Mouse (Mus musculus): Measurements from ENCODE around the gene Gm10382. TPM values are rescaled to one million over a fixed set of nuclear protein-coding genes. Genes with fewer than 3 reads are reported as not detected.
A peak's percentile ranks its signal among the peaks of the same experiment; 100 is the strongest.

Gm10382 gene
- total RNA-seq, 1 experiment, result 0.98 TPM

GRCm38 (mm10) chr5:125357543-125358269 is 31.4 kb upstream of the Gm10382 start:
- TF ChIP-seq HCFC1 (IDR thresholded peaks at IDR 0.05; ENCODE audit: borderline replicate concordance, insufficient read depth, low read length) (no peak), MAFK (IDR thresholded peaks at IDR 0.05; ENCODE audit: insufficient read depth, low read depth, low read length) (no peak), ZNF384 (IDR thresholded peaks at IDR 0.05; ENCODE audit: low read depth, low read length) (peak; percentile 90; the same call in 1 of the 2 replicates)
- Histone ChIP-seq H3K4me3 (ENCODE audit: insufficient read depth in 1 of 2, low read depth in 1 of 2, low read length in 2 of 2, poor library complexity in 1 of 2, severe bottlenecking in 1 of 2) (no peak overlapping the region), H3K9me3 (ENCODE audit: control insufficient read depth, insufficient read depth, low read depth, low read length) (no peaks in the 10 kb centered on the region), H3K36me3 (ENCODE audit: control insufficient read depth, insufficient read depth, low read length, poor library complexity, severe bottlenecking) (no peaks in the 10 kb centered on the region), H3K9ac (ENCODE audit: insufficient read depth, low read depth, low read length, poor library complexity, severe bottlenecking) (no peak overlapping the region), H3K27ac (ENCODE audit: insufficient read depth, low read depth, low read length, poor library complexity, severe bottlenecking) (no peak overlapping the region), H3K4me1 (ENCODE audit: control insufficient read depth in 2 of 2, insufficient read depth in 2 of 2, low read length in 2 of 2, poor library complexity in 1 of 2) (peaks cover 0 to 10% of the 10 kb centered on the region in 2 experiments; a peak in 1 of 4 replicates)
- in situ Hi-C loops (cut with MboI; ENCODE audit: low sequenced_read_pairs in 2 of 2, unreplicated experiment in 2 of 2), result no loop called here
- DNase-seq (ENCODE audit: low read depth, low spot score), result no peak

DNA sequence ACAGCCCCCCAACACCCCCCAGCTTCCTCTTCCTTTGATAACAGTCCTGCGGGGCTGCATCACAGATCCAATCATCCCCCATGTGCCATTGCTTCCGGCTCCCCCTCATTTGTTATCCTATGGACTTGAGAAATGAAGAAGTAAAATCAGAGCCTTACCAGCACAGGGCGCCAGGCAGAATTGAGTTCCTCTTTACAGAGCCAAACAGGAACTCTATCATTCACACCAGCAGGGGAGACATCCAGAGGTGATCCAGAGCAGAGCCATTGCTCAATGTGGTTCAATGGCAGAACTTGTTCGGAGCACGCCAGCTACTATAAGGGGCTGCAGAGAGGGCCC is 30.9 kb upstream of the Gm10382 start:
- TF ChIP-seq ZNF384 (IDR thresholded peaks at IDR 0.05; ENCODE audit: low read depth, low read length) (no peak), MAFK (IDR thresholded peaks at IDR 0.05; ENCODE audit: insufficient read depth, low read depth, low read length) (no peak), CHD2 (IDR thresholded peaks at IDR 0.05; ENCODE audit: low read depth, low read length) (no peak), ZC3H11A (IDR thresholded peaks at IDR 0.05; ENCODE audit: borderline replicate concordance, low read depth, low read length) (no peak), HCFC1 (IDR thresholded peaks at IDR 0.05; ENCODE audit: borderline replicate concordance, insufficient read depth, low read length) (no peak)
- no peaks in the 10 kb centered on the region for H3K9me3 ChIP-seq (ENCODE audit: control insufficient read depth, insufficient read depth, low read depth, low read length)
- H3K4me3 ChIP-seq (ENCODE audit: insufficient read depth in 1 of 2, low read depth in 1 of 2, low read length in 2 of 2, poor library complexity in 1 of 2, severe bottlenecking in 1 of 2), result no peak overlapping the region
- no peak overlapping the region for H3K27ac ChIP-seq (ENCODE audit: insufficient read depth, low read depth, low read length, poor library complexity, severe bottlenecking)
- in situ Hi-C loops (cut with MboI; ENCODE audit: low sequenced_read_pairs in 2 of 2, unreplicated experiment in 2 of 2), result no loop called here
- H3K36me3 ChIP-seq (ENCODE audit: control insufficient read depth, insufficient read depth, low read length, poor library complexity, severe bottlenecking), result no peaks in the 10 kb centered on the region
- H3K9ac ChIP-seq (ENCODE audit: insufficient read depth, low read depth, low read length, poor library complexity, severe bottlenecking), result no peak overlapping the region
- no peak for DNase-seq (ENCODE audit: low read depth, low spot score)
- H3K4me1 ChIP-seq (ENCODE audit: control insufficient read depth in 2 of 2, insufficient read depth in 2 of 2, low read length in 2 of 2, poor library complexity in 1 of 2), result peaks cover 0 to 10% of the 10 kb centered on the region in 2 experiments; a peak in 1 of 4 replicates

GRCm38 (mm10) chr5:125360566-125360965 is 28.6 kb upstream of the Gm10382 start:
- no peak overlapping the region for H3K4me3 ChIP-seq (ENCODE audit: insufficient read depth in 1 of 2, low read depth in 1 of 2, low read length in 2 of 2, poor library complexity in 1 of 2, severe bottlenecking in 1 of 2)
- no peak for DNase-seq (ENCODE audit: low read depth, low spot score)
- H3K36me3 ChIP-seq (ENCODE audit: control insufficient read depth, insufficient read depth, low read length, poor library complexity, severe bottlenecking), result no peaks in the 10 kb centered on the region
- H3K9ac ChIP-seq (ENCODE audit: insufficient read depth, low read depth, low read length, poor library complexity, severe bottlenecking), result no peak overlapping the region
- no peak for TF ChIP-seq MAFK (IDR thresholded peaks at IDR 0.05; ENCODE audit: insufficient read depth, low read depth, low read length)
- no peak for TF ChIP-seq CHD2 (IDR thresholded peaks at IDR 0.05; ENCODE audit: low read depth, low read length)
- no peak for TF ChIP-seq ZNF384 (IDR thresholded peaks at IDR 0.05; ENCODE audit: low read depth, low read length)
- TF ChIP-seq HCFC1 (IDR thresholded peaks at IDR 0.05; ENCODE audit: borderline replicate concordance, insufficient read depth, low read length), result no peak
- TF ChIP-seq ZC3H11A (IDR thresholded peaks at IDR 0.05; ENCODE audit: borderline replicate concordance, low read depth, low read length), result no peak
- no peak overlapping the region for H3K27ac ChIP-seq (ENCODE audit: insufficient read depth, low read depth, low read length, poor library complexity, severe bottlenecking)
- H3K9me3 ChIP-seq (ENCODE audit: control insufficient read depth, insufficient read depth, low read depth, low read length), result no peaks in the 10 kb centered on the region
- in situ Hi-C loops (cut with MboI; ENCODE audit: low sequenced_read_pairs in 2 of 2, unreplicated experiment in 2 of 2), result no loop called here
- H3K4me1 ChIP-seq (ENCODE audit: control insufficient read depth in 2 of 2, insufficient read depth in 2 of 2, low read length in 2 of 2, poor library complexity in 1 of 2), result peaks cover 0 to 3% of the 10 kb centered on the region in 2 experiments; a peak in 1 of 4 replicates

DNA sequence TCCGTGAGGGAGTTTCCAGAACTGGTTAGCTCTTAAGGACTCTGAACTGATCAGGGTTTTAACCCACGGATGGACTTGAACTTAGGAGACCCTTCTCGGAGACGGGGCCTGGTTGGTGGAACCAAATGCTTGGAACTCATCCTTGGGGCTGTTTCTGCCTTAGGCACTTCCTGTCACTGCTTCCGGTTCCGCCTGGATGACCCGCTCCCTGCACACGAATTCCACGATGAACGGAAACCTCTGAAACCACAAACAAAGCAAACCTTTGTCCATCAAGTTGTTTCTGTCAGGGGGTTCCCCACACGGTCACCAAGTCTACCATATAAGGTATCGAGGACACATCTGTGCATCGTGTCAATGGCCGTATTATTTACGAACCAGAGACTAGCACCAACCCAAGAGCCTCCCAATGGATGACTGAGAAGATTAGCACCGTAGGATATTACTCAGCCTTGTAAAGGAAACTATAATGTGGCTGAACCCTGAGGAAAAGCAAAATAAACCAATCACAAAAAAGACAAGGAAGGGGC is 28.1 kb upstream of the Gm10382 start:
- no peak for DNase-seq (ENCODE audit: low read depth, low spot score)
- Histone ChIP-seq H3K9me3 (ENCODE audit: control insufficient read depth, insufficient read depth, low read depth, low read length) (no peaks in the 10 kb centered on the region), H3K36me3 (ENCODE audit: control insufficient read depth, insufficient read depth, low read length, poor library complexity, severe bottlenecking) (no peaks in the 10 kb centered on the region), H3K4me1 (ENCODE audit: control insufficient read depth in 2 of 2, insufficient read depth in 2 of 2, low read length in 2 of 2, poor library complexity in 1 of 2) (peaks cover 0 to 2% of the 10 kb centered on the region in 2 experiments; a peak in 1 of 4 replicates), H3K4me3 (ENCODE audit: insufficient read depth in 1 of 2, low read depth in 1 of 2, low read length in 2 of 2, poor library complexity in 1 of 2, severe bottlenecking in 1 of 2) (no peak overlapping the region), H3K27ac (ENCODE audit: insufficient read depth, low read depth, low read length, poor library complexity, severe bottlenecking) (no peak overlapping the region), H3K9ac (ENCODE audit: insufficient read depth, low read depth, low read length, poor library complexity, severe bottlenecking) (no peak overlapping the region)
- in situ Hi-C loops (cut with MboI; ENCODE audit: low sequenced_read_pairs in 2 of 2, unreplicated experiment in 2 of 2), result no loop called here
- TF ChIP-seq MAFK (IDR thresholded peaks at IDR 0.05; ENCODE audit: insufficient read depth, low read depth, low read length) (no peak), CHD2 (IDR thresholded peaks at IDR 0.05; ENCODE audit: low read depth, low read length) (no peak), ZC3H11A (IDR thresholded peaks at IDR 0.05; ENCODE audit: borderline replicate concordance, low read depth, low read length) (no peak), ZNF384 (IDR thresholded peaks at IDR 0.05; ENCODE audit: low read depth, low read length) (no peak), HCFC1 (IDR thresholded peaks at IDR 0.05; ENCODE audit: borderline replicate concordance, insufficient read depth, low read length) (no peak)

Data from ES-E14 (cell line).